Mouse (Mus musculus) midbrain, embryonic 16.5 days (tissue): ENCODE data around the gene Isy1. TPM values are rescaled to one million over a fixed set of nuclear protein-coding genes. Genes with fewer than 3 reads are reported as not detected.

Source experiments
- ATAC-seq: fragments of 200-750 bp; cut with Nextera tagmentation; 2 replicates; pipeline ENCODE4 v1.8.0; 2017; ENCODE audit warnings: moderate TSS enrichment
- H3K27ac ChIP-seq: fragments of 300-500 bp; sonication (generic); 2 replicates; pipeline ENCODE4 v1.5.1; 2014; ENCODE audit warnings: mild to moderate bottlenecking, low read length, mixed read lengths
- H3K27me3 ChIP-seq: fragments of 300-500 bp; sonication (generic); 2 replicates; pipeline ENCODE4 v1.6.1; 2014; ENCODE audit warnings: low read depth, low read length, mixed read lengths; ENCODE audit not compliant: control insufficient read depth, insufficient read depth
- H3K36me3 ChIP-seq: fragments of 300-500 bp; sonication (generic); 2 replicates; pipeline ENCODE4 v1.6.1; 2014; ENCODE audit warnings: mild to moderate bottlenecking, low read length, moderate library complexity, mixed read lengths; ENCODE audit not compliant: control insufficient read depth, insufficient read depth
- H3K4me1 ChIP-seq: fragments of 300-500 bp; sonication (generic); 2 replicates; pipeline ENCODE4 v1.6.1; 2014; ENCODE audit warnings: mild to moderate bottlenecking, low read length, mixed read lengths; ENCODE audit not compliant: control insufficient read depth, insufficient read depth
- H3K4me2 ChIP-seq: fragments of 300-500 bp; sonication (generic); 2 replicates; pipeline ENCODE4 v1.6.1; 2014; ENCODE audit warnings: mild to moderate bottlenecking, low read length, mixed read lengths
- H3K4me3 ChIP-seq: fragments of 300-500 bp; sonication (generic); 2 replicates; pipeline ENCODE4 v1.5.1; 2014; ENCODE audit warnings: low read depth, mild to moderate bottlenecking, low read length, moderate library complexity, mixed read lengths
- H3K9ac ChIP-seq: fragments of 300-500 bp; sonication (generic); 2 replicates; pipeline ENCODE4 v1.6.1; 2014; ENCODE audit warnings: low read depth, low read length, mixed read lengths
- H3K9me3 ChIP-seq: fragments of 300-500 bp; sonication (generic); replicated peaks from 2 replicates; pipeline ENCODE4 v1.6.1; 2014; ENCODE audit warnings: mild to moderate bottlenecking, low read length, mixed read lengths; ENCODE audit not compliant: control insufficient read depth, poor library complexity, severe bottlenecking
- WGBS: fragments of 180-500 bp; shearing (Covaris S2); extraction: QIAGEN DNeasy Blood & Tissue Kit; methylation state at CpG from one replicate; pipeline ENCODE4 v1.1.7; 2014; 5-methylcytosine and 5-hydroxymethylcytosine counted together
- polyA plus RNA-seq: library from polyadenylated mRNA; unstranded; fragments of >200 nt; fragmentation: Nextera tagmentation; extraction: Ambion mirVana; gene quantifications from 2 replicates; pipeline ENCODE4 v1.2.1, GENCODE M21; 2015

Isy1 gene
- polyA plus RNA-seq, 1 experiment from 2014 or later = 26.2 TPM

DNA sequence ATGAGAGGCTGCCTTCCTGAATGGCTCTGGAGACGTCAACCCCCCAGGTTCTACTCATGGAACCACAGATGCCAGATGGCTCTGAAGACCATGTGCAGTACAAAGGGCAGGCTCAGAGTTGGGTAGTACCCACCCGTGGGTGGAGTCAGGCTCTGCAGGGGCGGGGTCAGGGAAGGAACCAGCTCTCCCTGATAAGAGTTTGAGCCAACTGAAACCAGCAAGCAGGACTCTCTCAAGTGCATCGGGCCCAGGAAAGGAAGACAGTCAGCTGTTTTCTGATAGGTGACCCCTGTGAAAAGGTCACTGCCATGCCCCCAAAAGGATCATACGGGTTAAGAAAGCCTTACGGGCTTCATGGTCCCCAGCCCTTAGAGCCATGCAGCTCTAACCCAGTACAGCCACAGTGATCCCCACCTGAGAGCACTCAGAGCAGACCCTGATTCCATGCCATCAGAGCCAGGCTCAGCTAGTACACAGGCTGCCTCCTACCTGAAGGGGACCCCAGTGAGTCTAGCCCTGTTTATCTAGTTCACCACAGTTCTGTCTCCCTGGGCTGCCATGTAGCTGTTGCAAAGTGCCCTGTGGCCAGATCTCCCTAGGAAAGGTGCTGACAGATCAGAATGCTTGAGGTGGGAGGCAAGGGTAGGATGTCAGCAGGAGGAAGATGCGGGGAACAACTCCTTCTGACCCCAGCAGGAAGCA is 47.7 kb downstream of the Isy1 start:
- Histone ChIP-seq H3K27ac (no peak overlapping the region), H3K4me1 (peaks cover 2% of the 10 kb centered on the region; the same call in 1 of the 2 replicates), H3K27me3 (no peaks in the 10 kb centered on the region), H3K9me3 (no peaks in the 10 kb centered on the region), H3K4me3 (no peak overlapping the region), H3K4me2 (no peak overlapping the region), H3K36me3 (peaks cover 7% of the 10 kb centered on the region), H3K9ac (no peak overlapping the region)
- WGBS = 86% methylated on average over 7 of the region's 7 CpGs
- ATAC-seq = no peak

GRCm38 (mm10) chr6:87789791-87790190 is 48.8 kb downstream of the Isy1 start:
- H3K4me3 ChIP-seq = no peak overlapping the region
- no peak overlapping the region for H3K27ac ChIP-seq
- no peak overlapping the region for H3K9ac ChIP-seq
- no peak overlapping the region for H3K4me2 ChIP-seq
- no peaks in the 10 kb centered on the region for H3K27me3 ChIP-seq
- no peak for ATAC-seq
- H3K4me1 ChIP-seq = peaks cover 2% of the 10 kb centered on the region; the same call in 1 of the 2 replicates
- H3K36me3 ChIP-seq = peaks cover 7% of the 10 kb centered on the region
- H3K9me3 ChIP-seq = no peaks in the 10 kb centered on the region
- 91% methylated on average over 6 of the region's 6 CpGs for WGBS

- no peaks in the 10 kb centered on the region for H3K9me3 ChIP-seq
- H3K4me1 ChIP-seq = peaks cover 2% of the 10 kb centered on the region; the same call in 1 of the 2 replicates
- peaks cover 7% of the 10 kb centered on the region for H3K36me3 ChIP-seq
- H3K27me3 ChIP-seq = no peaks in the 10 kb centered on the region
- 37% methylated on average over 5 of the region's 5 CpGs for WGBS
- H3K9ac ChIP-seq = no peak overlapping the region
- ATAC-seq = no peak
- H3K4me2 ChIP-seq = no peak overlapping the region
- H3K4me3 ChIP-seq = no peak overlapping the region
- peak overlapping the region; percentile 31; the same call in 1 of the 2 replicates for H3K27ac ChIP-seq
Observed at GRCm38 (mm10) chr6:87788896-87789587, 49.6 kb downstream of the Isy1 start.

GRCm38 (mm10) chr6:87788266-87788895 is 50.2 kb downstream of the Isy1 start:
- Histone ChIP-seq H3K27ac (no peak overlapping the region), H3K4me1 (peaks cover 2% of the 10 kb centered on the region; the same call in 1 of the 2 replicates), H3K36me3 (peaks cover 4% of the 10 kb centered on the region; the same call in 1 of the 2 replicates), H3K9me3 (no peaks in the 10 kb centered on the region), H3K27me3 (no peaks in the 10 kb centered on the region), H3K4me3 (no peak overlapping the region), H3K9ac (no peak overlapping the region), H3K4me2 (no peak overlapping the region)
- no peak for ATAC-seq
- 97% methylated on average over 9 of the region's 9 CpGs for WGBS

DNA sequence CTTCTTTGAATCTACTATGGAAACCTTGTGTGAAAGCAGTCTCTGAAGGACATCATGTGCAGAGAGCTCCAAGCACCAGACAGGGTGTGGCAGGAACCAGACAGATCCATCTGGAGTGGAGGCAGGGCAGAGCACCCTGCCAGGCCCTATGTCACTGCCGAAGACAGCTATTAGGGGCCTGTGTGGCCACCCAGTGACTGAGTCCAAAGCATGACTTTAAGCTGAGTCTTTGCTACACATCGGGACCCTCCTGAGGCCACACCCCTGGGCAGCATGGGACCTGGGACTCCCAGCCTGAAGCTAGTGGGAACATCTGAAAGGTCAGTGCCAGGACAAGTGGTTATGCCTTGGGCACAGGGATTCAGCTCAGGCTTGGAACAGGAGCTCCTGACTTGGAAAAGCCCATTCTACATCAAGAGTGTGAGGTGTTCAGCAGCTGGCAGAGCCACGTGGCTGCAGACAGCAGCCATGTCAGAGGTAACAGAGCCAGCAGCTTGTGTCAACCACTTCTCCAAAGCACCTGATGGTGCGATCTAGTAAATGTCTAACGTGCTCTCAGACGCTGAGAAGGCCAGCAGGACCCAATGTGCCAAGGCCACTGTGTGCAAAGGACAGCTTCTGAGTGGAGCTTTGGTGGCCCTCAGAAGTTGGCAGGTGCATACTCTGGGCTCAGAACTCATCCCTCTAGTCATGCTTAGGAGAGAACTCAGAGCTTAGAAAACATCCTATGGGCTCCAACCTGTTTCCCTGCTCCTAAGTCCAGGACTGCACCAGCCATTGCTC is 51.3 kb downstream of the Isy1 start:
- no peak overlapping the region for H3K27ac ChIP-seq
- peaks cover 2% of the 10 kb centered on the region; the same call in 1 of the 2 replicates for H3K4me1 ChIP-seq
- H3K36me3 ChIP-seq = 0 out of 2 replicates have a peak, but pooled peaks cover 2% of the 10 kb centered on the region
- H3K9me3 ChIP-seq = no peaks in the 10 kb centered on the region
- H3K4me2 ChIP-seq = no peak overlapping the region
- ATAC-seq = no peak
- WGBS = 92% methylated on average over 6 of the region's 6 CpGs
- no peak overlapping the region for H3K4me3 ChIP-seq
- no peaks in the 10 kb centered on the region for H3K27me3 ChIP-seq
- H3K9ac ChIP-seq = no peak overlapping the region

GRCm38 (mm10) chr6:87786621-87787020 is 52.0 kb downstream of the Isy1 start:
- Histone ChIP-seq H3K4me2 (no peak overlapping the region), H3K9me3 (no peaks in the 10 kb centered on the region), H3K27ac (no peak overlapping the region), H3K4me3 (no peak overlapping the region), H3K36me3 (no peaks in the 10 kb centered on the region), H3K4me1 (peaks cover 2% of the 10 kb centered on the region; the same call in 1 of the 2 replicates), H3K27me3 (no peaks in the 10 kb centered on the region), H3K9ac (no peak overlapping the region)
- ATAC-seq = no peak
- WGBS = 91% methylated on average over 5 of the region's 5 CpGs

GRCm38 (mm10) chr6:87784033-87784432 is 54.6 kb downstream of the Isy1 start:
- WGBS = 85% methylated on average over 8 of the region's 8 CpGs
- H3K4me3 ChIP-seq = no peak overlapping the region

DNA sequence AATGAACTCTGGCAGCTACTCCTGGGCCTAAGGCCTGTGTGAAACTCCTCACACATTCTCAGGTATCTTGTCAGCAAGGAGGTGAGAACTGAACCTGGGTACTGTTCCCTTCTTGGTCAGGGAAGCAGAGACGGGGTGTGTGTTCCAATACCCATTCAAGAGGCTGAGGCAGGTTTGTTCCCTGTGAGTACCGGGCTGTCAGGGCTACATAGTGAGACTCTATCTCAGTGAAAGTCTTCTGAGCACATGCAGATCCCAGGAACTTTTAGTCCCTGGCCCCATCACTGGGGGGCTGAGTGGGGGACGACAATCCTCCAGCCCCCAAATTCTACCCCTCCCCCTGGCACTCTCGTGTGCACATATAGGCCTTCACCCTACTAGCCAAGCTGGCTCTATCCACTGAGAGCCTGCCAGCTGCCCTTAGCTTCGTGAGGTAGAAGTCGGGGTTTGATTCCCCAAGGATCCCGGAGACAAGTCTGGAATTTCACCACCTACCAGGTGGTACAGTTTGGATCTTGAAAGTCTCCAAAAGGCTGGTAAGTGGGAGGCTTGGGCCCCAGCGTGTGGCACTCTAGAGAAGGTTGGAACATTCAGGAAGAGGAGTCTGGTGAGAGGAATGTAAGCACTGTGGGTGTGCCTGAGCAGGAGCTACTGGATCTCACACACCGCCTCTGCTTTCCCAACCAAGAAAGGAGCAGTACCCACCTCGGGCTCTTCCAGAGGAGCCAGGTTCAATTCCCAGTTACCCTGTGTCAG is 57.9 kb downstream of the Isy1 start:
- no peaks in the 10 kb centered on the region for H3K36me3 ChIP-seq
- no peak for ATAC-seq
- no peak overlapping the region for H3K27ac ChIP-seq
- H3K9ac ChIP-seq = no peak overlapping the region
- no peak overlapping the region for H3K4me3 ChIP-seq
- H3K4me1 ChIP-seq = no peaks in the 10 kb centered on the region
- no peaks in the 10 kb centered on the region for H3K9me3 ChIP-seq
- H3K4me2 ChIP-seq = no peak overlapping the region
- H3K27me3 ChIP-seq = no peaks in the 10 kb centered on the region
- 87% methylated on average over 10 of the region's 10 CpGs for WGBS

More at GRCm38 (mm10) chr6:87784033-87784432, 54.6 kb downstream of the Isy1 start:
- no peaks in the 10 kb centered on the region for H3K9me3 ChIP-seq
- no peak for ATAC-seq
- H3K27me3 ChIP-seq = no peaks in the 10 kb centered on the region
- H3K4me2 ChIP-seq = no peak overlapping the region
- H3K9ac ChIP-seq = no peak overlapping the region
- H3K36me3 ChIP-seq = no peaks in the 10 kb centered on the region
- H3K27ac ChIP-seq = no peak overlapping the region
- H3K4me1 ChIP-seq = peaks cover 2% of the 10 kb centered on the region; the same call in 1 of the 2 replicates
